Mouse (Mus musculus): Measurements from ENCODE around the gene Mgat4a. TPM values are rescaled to one million over a fixed set of nuclear protein-coding genes. Genes with fewer than 3 reads are reported as not detected.

Gene Mgat4a
- total and polyA plus RNA-seq, 3 experiments = 22.3 to 23.2 (median 22.9) TPM

GRCm38 (mm10) chr1:37430297-37430840 lies 110.4 kb downstream of the Mgat4a start:
- H3K4me3 ChIP-seq (replicated peaks in 1 of 3; ENCODE audit: low read depth in 2 of 3, low read length in 2 of 3, poor library complexity in 1 of 3) = peak overlapping the region; percentile 80 to 95 (median 85)
- peak overlapping the region; percentile 40 for H3K27ac ChIP-seq (ENCODE audit: insufficient read depth, low read depth)
- peaks cover 45% of the 10 kb centered on the region for H3K79me2 ChIP-seq (replicated peaks; ENCODE audit: control insufficient read depth, extremely low read depth, insufficient read depth, poor library complexity, severe bottlenecking)
- H3K9me3 ChIP-seq (replicated peaks; ENCODE audit: low read length) = peaks cover 3% of the 10 kb centered on the region
- H3K4me1 ChIP-seq (ENCODE audit: control insufficient read depth in 1 of 2, insufficient read depth in 2 of 2) = peaks cover 10 to 49% of the 10 kb centered on the region in 2 experiments
- peak overlapping the region; percentile 92 for H3K4me2 ChIP-seq (ENCODE audit: insufficient read depth, low read depth, poor library complexity, severe bottlenecking)
- no peak for DNase-seq (ENCODE audit: extremely low read depth)
- H3K27me3 ChIP-seq (replicated peaks) = no peaks in the 10 kb centered on the region
- TF ChIP-seq POLR2AphosphoS2 (IDR thresholded peaks at IDR 0.05; ENCODE audit: low read depth, low read length) = no peak
- no peak for TF ChIP-seq USF2 (conservative IDR thresholded peaks at IDR 0.05; ENCODE audit: low read depth, low read length)
- TF ChIP-seq ETS1 (conservative IDR thresholded peaks at IDR 0.05; ENCODE audit: low read depth, low read length) = 0 out of 2 replicates have a peak, but pooled peaks have one; percentile 3
- in situ Hi-C loops (cut with MboI; ENCODE audit: low pct_ligation_motif_present, low pct_unique_long_range_greater_than_20kb, low sequenced_read_pairs) (no loop called here), dilution Hi-C loops (cut with MboI; ENCODE audit: extremely low pct_ligation_motif_present, extremely low pct_unique_long_range_greater_than_20kb, low sequenced_read_pairs) (no loop called here)
- peak overlapping the region; percentile 83 for H3K9ac ChIP-seq (ENCODE audit: insufficient read depth, low read depth)
- H3K36me3 ChIP-seq (replicated peaks in 1 of 2; ENCODE audit: control insufficient read depth in 1 of 2, insufficient read depth in 1 of 2, low read length in 1 of 2) = peaks cover 33 to 57% of the 10 kb centered on the region in 2 experiments

- Histone ChIP-seq H3K36me3 (replicated peaks in 1 of 2; ENCODE audit: control insufficient read depth in 1 of 2, insufficient read depth in 1 of 2, low read length in 1 of 2) (peaks cover 32 to 62% of the 10 kb centered on the region in 2 experiments), H3K4me1 (ENCODE audit: control insufficient read depth in 1 of 2, insufficient read depth in 2 of 2) (peaks cover 10 to 49% of the 10 kb centered on the region in 2 experiments)
- TF ChIP-seq ZC3H11A (IDR thresholded peaks at IDR 0.05; ENCODE audit: low read depth, low read length) (no peak), NRF1 (IDR thresholded peaks at IDR 0.05; ENCODE audit: low read depth, low read length) (peak; percentile 91), TCF12 (IDR thresholded peaks at IDR 0.05; ENCODE audit: low read depth, low read length) (peak; percentile 63), POLR2A (IDR thresholded peaks at IDR 0.05; ENCODE audit: low read depth, low read length) (peak; percentile 83), SMC3 (IDR thresholded peaks at IDR 0.05; ENCODE audit: low read depth, low read length) (no peak), JUND (conservative IDR thresholded peaks at IDR 0.05; ENCODE audit: low read depth, low read length) (no peak), EP300 (IDR thresholded peaks at IDR 0.05; ENCODE audit: low read length) (no peak), MAFK (IDR thresholded peaks at IDR 0.05; ENCODE audit: insufficient replicate concordance, low read length) (no peak), MEF2A (IDR thresholded peaks at IDR 0.05; ENCODE audit: borderline replicate concordance, low read depth, low read length) (no peak), E2F4 (IDR thresholded peaks at IDR 0.05; ENCODE audit: insufficient replicate concordance, low read depth, low read length) (no peak), USF2 (conservative IDR thresholded peaks at IDR 0.05; ENCODE audit: low read depth, low read length) (no peak), ZNF384 (IDR thresholded peaks at IDR 0.05; ENCODE audit: low read depth, low read length) (no peak), ELF1 (IDR thresholded peaks at IDR 0.05; ENCODE audit: low read depth, low read length) (peak; percentile 100), GABPA (IDR thresholded peaks at IDR 0.05; ENCODE audit: insufficient replicate concordance, low read depth, low read length) (peak; percentile 83; the same call in 1 of the 2 replicates), NELFE (IDR thresholded peaks at IDR 0.05; ENCODE audit: low read depth, low read length) (peak; percentile 76; the same call in 1 of the 2 replicates), PAX5 (IDR thresholded peaks at IDR 0.05; ENCODE audit: low read length) (no peak), USF1 (IDR thresholded peaks at IDR 0.05; ENCODE audit: low read depth, low read length) (no peak), UBTF (IDR thresholded peaks at IDR 0.05; ENCODE audit: low read depth, low read length) (peak; percentile 75; the same call in 1 of the 2 replicates), CHD2 (IDR thresholded peaks at IDR 0.05; ENCODE audit: low read length) (no peak; the same call in 1 of the 2 replicates), SIN3A (IDR thresholded peaks at IDR 0.05; ENCODE audit: low read length) (peak; percentile 99), MXI1 (IDR thresholded peaks at IDR 0.05; ENCODE audit: low read depth, low read length) (peak; percentile 97), ZKSCAN1 (IDR thresholded peaks at IDR 0.05; ENCODE audit: borderline replicate concordance, low read depth, low read length) (no peak), RAD21 (IDR thresholded peaks at IDR 0.05; ENCODE audit: low read depth, low read length) (no peak), ZMIZ1 (IDR thresholded peaks at IDR 0.05; ENCODE audit: low read depth, low read length) (peak; percentile 59), RCOR1 (conservative IDR thresholded peaks at IDR 0.05; ENCODE audit: low read depth, low read length) (no peak), CTCF (conservative IDR thresholded peaks at IDR 0.05 in 1 of 2, IDR thresholded peaks at IDR 0.05 in 1 of 2; ENCODE audit: low read depth in 2 of 2, low read length in 2 of 2) (no peak), POLR2AphosphoS2 (IDR thresholded peaks at IDR 0.05; ENCODE audit: low read depth, low read length) (no peak), MAZ (IDR thresholded peaks at IDR 0.05; ENCODE audit: low read depth, low read length) (no peak)
Observed at GRCm38 (mm10) chr1:37429366-37430296, 111.2 kb downstream of the Mgat4a start, which contains the start of the genes Coa5 and Unc50. Gene Coa5, minus strand, starts transcription at chr1:37430103. Gene Unc50, plus strand, starts transcription at chr1:37430139.

More at GRCm38 (mm10) chr1:37429366-37430296, 111.2 kb downstream of the Mgat4a start, which contains the start of the genes Coa5 and Unc50:
- in situ Hi-C loops (cut with MboI; ENCODE audit: low pct_ligation_motif_present, low pct_unique_long_range_greater_than_20kb, low sequenced_read_pairs) = no loop called here
- peak within 1 kb of the TSS; percentile 83 for H3K9ac ChIP-seq (ENCODE audit: insufficient read depth, low read depth)
- H3K27me3 ChIP-seq (replicated peaks) = no peaks in the 10 kb centered on the region
- peaks cover 4% of the 10 kb centered on the region for H3K9me3 ChIP-seq (replicated peaks; ENCODE audit: low read length)
- H3K27ac ChIP-seq (ENCODE audit: insufficient read depth, low read depth) = peak within 1 kb of the TSS; percentile 40
- H3K4me3 ChIP-seq (replicated peaks in 1 of 3; ENCODE audit: low read depth in 2 of 3, low read length in 2 of 3, poor library complexity in 1 of 3) = peak within 1 kb of the TSS; percentile 80 to 95 (median 85)
- peak within 1 kb of the TSS; percentile 92 for H3K4me2 ChIP-seq (ENCODE audit: insufficient read depth, low read depth, poor library complexity, severe bottlenecking)
- dilution Hi-C loops (cut with MboI; ENCODE audit: extremely low pct_ligation_motif_present, extremely low pct_unique_long_range_greater_than_20kb, low sequenced_read_pairs) = no loop called here
- peak; percentile 95 for DNase-seq (ENCODE audit: extremely low read depth)
- peaks cover 45% of the 10 kb centered on the region for H3K79me2 ChIP-seq (replicated peaks; ENCODE audit: control insufficient read depth, extremely low read depth, insufficient read depth, poor library complexity, severe bottlenecking)
